Mouse (Mus musculus): ENCODE data around the gene Cabp7.
A peak's percentile ranks its signal among the peaks of the same experiment; 100 is the strongest.

Cabp7 gene

GRCm38 (mm10) chr11:4700726-4701125, 45.9 kb downstream of the Cabp7 start:
- no peak for DNase-seq

GRCm38 (mm10) chr11:4697043-4697983, 49.3 kb downstream of the Cabp7 start:
- DNase-seq, result peak; percentile 35

- peak; percentile 17 for DNase-seq
These were observed 54.4 kb downstream of the Cabp7 start for GRCm38 (mm10) chr11:4692162-4692561.

GRCm38 (mm10) chr11:4691213-4691612, 55.4 kb downstream of the Cabp7 start:
- DNase-seq, result no peak

GRCm38 (mm10) chr11:4690353-4690752, 56.2 kb downstream of the Cabp7 start:
- DNase-seq, result no peak

- DNase-seq, result no peak
These were observed 57.8 kb downstream of the Cabp7 start for GRCm38 (mm10) chr11:4688632-4689380.

GRCm38 (mm10) chr11:4687874-4688273, 58.7 kb downstream of the Cabp7 start:
- no peak for DNase-seq

GRCm38 (mm10) chr11:4687027-4687426, 59.6 kb downstream of the Cabp7 start:
- no peak for DNase-seq
